Mouse (Mus musculus) E14TG2a.4 (cell line): Measurements from ENCODE around the gene Pxn.

Source experiments
- H3K27me3 ChIP-seq: 2 replicates; pipeline ENCODE4 v1.6.1; 2014; ENCODE audit warnings: low read length, control low read depth; ENCODE audit not compliant: insufficient read depth
- H3K36me3 ChIP-seq: 2 replicates; pipeline ENCODE4 v1.6.1; 2014; ENCODE audit warnings: low read length, control low read depth; ENCODE audit not compliant: insufficient read depth
- H3K4me1 ChIP-seq: replicated peaks from 2 replicates; pipeline ENCODE4 v1.6.1; 2014; ENCODE audit warnings: low read depth, low read length, control low read depth
- H3K4me3 ChIP-seq: replicated peaks from 2 replicates; pipeline ENCODE4 v1.5.1; 2014; ENCODE audit warnings: mild to moderate bottlenecking, low read length
- H3K9me3 ChIP-seq: 2 replicates; pipeline ENCODE4 v1.6.1; 2014; ENCODE audit warnings: low read length, control low read depth
- CTCF ChIP-seq: conservative IDR thresholded peaks from 2 replicates; pipeline ENCODE4 v1.5.1; 2014; ENCODE audit warnings: low read length
- NANOG ChIP-seq: IDR thresholded peaks from 2 replicates; pipeline ENCODE4 v1.6.1; 2014; ENCODE audit warnings: borderline replicate concordance, low read length, mixed read lengths
- POU5F1 ChIP-seq: IDR thresholded peaks from 2 replicates; pipeline ENCODE4 v1.6.1; 2014; ENCODE audit warnings: low read length, borderline replicate concordance

The Pxn gene

GRCm38 (mm10) chr5:115506454-115507201 lies at the start of gene Pxn:
Gene Pxn (plus strand): TSS chr5:115506676.
- TF ChIP-seq POU5F1 (no peak), CTCF (peak; percentile 57)
- H3K9me3 ChIP-seq = no peaks in the 10 kb centered on the region
- peak within 1 kb of the TSS; percentile 90 for H3K4me3 ChIP-seq
- peaks cover 16% of the 10 kb centered on the region for H3K27me3 ChIP-seq
- peaks cover 4% of the 10 kb centered on the region; the same call in 1 of the 2 replicates for H3K36me3 ChIP-seq
- peaks cover 56% of the 10 kb centered on the region for H3K4me1 ChIP-seq

- Histone ChIP-seq H3K9me3 (no peaks in the 10 kb centered on the region), H3K4me3 (no peak overlapping the region), H3K4me1 (peaks cover 39% of the 10 kb centered on the region), H3K36me3 (no peaks in the 10 kb centered on the region), H3K27me3 (no peaks in the 10 kb centered on the region)
- no peak for TF ChIP-seq NANOG
- no peak for TF ChIP-seq CTCF
- no peak for TF ChIP-seq POU5F1
Observed at GRCm38 (mm10) chr5:115458918-115459317, 47.6 kb upstream of the Pxn start.

GRCm38 (mm10) chr5:115464408-115465115 lies 41.9 kb upstream of the Pxn start:
- TF ChIP-seq CTCF (peak; percentile 22), NANOG (no peak), POU5F1 (peak; percentile 87)
- Histone ChIP-seq H3K4me3 (peak overlapping the region; percentile 87), H3K4me1 (peaks cover 50% of the 10 kb centered on the region), H3K27me3 (no peaks in the 10 kb centered on the region), H3K9me3 (no peaks in the 10 kb centered on the region), H3K36me3 (peaks cover 34% of the 10 kb centered on the region)

GRCm38 (mm10) chr5:115465642-115466420 lies 40.6 kb upstream of the Pxn start, which contains the start of gene Pla2g1b:
Gene Pla2g1b (plus strand): TSS chr5:115466262.
- Histone ChIP-seq H3K4me1 (peaks cover 56% of the 10 kb centered on the region), H3K4me3 (peak within 1 kb of the TSS; percentile 87), H3K9me3 (no peaks in the 10 kb centered on the region), H3K36me3 (peaks cover 46% of the 10 kb centered on the region), H3K27me3 (no peaks in the 10 kb centered on the region)
- TF ChIP-seq NANOG (no peak), POU5F1 (no peak), CTCF (peak; percentile 55)

- peaks cover 86% of the 10 kb centered on the region for H3K36me3 ChIP-seq
- peaks cover 78% of the 10 kb centered on the region for H3K4me1 ChIP-seq
- TF ChIP-seq POU5F1 = no peak
- no peaks in the 10 kb centered on the region for H3K9me3 ChIP-seq
- H3K4me3 ChIP-seq = 0 out of 2 replicates have a peak overlapping the region, but pooled peaks have one; percentile 49
- no peaks in the 10 kb centered on the region for H3K27me3 ChIP-seq
Observed at GRCm38 (mm10) chr5:115469791-115470190, 36.7 kb upstream of the Pxn start.

- H3K27me3 ChIP-seq = no peaks in the 10 kb centered on the region
- H3K4me1 ChIP-seq = peaks cover 85% of the 10 kb centered on the region
- no peaks in the 10 kb centered on the region for H3K9me3 ChIP-seq
- TF ChIP-seq CTCF (peak; percentile 39), POU5F1 (no peak)
- peak overlapping the region; percentile 49 for H3K4me3 ChIP-seq
- H3K36me3 ChIP-seq = peaks cover 91% of the 10 kb centered on the region
Observed at GRCm38 (mm10) chr5:115470766-115471531, 35.5 kb upstream of the Pxn start.

GRCm38 (mm10) chr5:115473191-115473590 lies 33.3 kb upstream of the Pxn start:
- no peak for TF ChIP-seq NANOG
- peak; percentile 51 for TF ChIP-seq CTCF
- no peak for TF ChIP-seq POU5F1
- no peaks in the 10 kb centered on the region for H3K27me3 ChIP-seq
- H3K4me1 ChIP-seq = peaks cover 86% of the 10 kb centered on the region
- peaks cover 77% of the 10 kb centered on the region for H3K36me3 ChIP-seq
- H3K9me3 ChIP-seq = no peaks in the 10 kb centered on the region
- no peak overlapping the region for H3K4me3 ChIP-seq

- 0 out of 2 replicates have a peak overlapping the region, but pooled peaks have one; percentile 0 for H3K4me3 ChIP-seq
- peaks cover 81% of the 10 kb centered on the region for H3K4me1 ChIP-seq
- no peaks in the 10 kb centered on the region for H3K9me3 ChIP-seq
- no peaks in the 10 kb centered on the region for H3K27me3 ChIP-seq
- TF ChIP-seq POU5F1 (no peak), NANOG (no peak), CTCF (0 out of 2 replicates have a peak, but pooled peaks have one; percentile 15)
- H3K36me3 ChIP-seq = peaks cover 69% of the 10 kb centered on the region
Observed at GRCm38 (mm10) chr5:115474174-115474828, 32.2 kb upstream of the Pxn start.
